In the genomic region with DNA sequence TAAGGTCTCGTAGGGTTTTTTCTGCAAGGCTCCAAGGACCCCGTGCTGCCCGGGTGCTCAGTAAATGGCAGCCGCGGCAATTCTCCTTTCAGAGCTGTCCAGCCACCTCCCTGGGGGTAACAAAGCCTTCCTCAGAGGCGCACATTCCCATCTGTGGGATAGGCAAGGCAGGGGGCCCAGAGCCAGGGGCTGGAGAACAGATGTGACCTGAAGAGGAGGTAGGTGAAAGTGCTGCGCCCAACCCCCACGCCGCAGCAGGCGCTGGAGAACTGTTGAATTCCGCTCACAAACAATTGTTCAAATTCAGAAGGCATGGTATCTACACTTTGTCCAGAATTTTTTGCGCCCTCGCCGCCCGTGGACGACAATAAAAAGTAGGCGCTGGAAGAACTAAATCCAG, we compare ENCODE assay signal across 8 mouse cellular contexts. TPM values are rescaled to one million over a fixed set of nuclear protein-coding genes. Genes with fewer than 3 reads are reported as not detected.
DNase-seq lines count a peak whose midpoint lies in the region; ATAC-seq and TF ChIP-seq lines count a peak whose summit lies in the region.

No protein-coding gene starts in this region.

- peaks cover 10% of the 10 kb centered on the region for H3K27me3 ChIP-seq in hindbrain, embryonic 15.5 days
- peaks cover 23% of the 10 kb centered on the region for H3K27me3 ChIP-seq in midbrain, embryonic 12.5 days

- H3K27ac ChIP-seq in layer of hippocampus, adult 2 months = no peak overlapping the region
- H3K27ac ChIP-seq in hindbrain, embryonic 15.5 days (replicated peaks) = 0 out of 2 replicates have a peak overlapping the region, but pooled peaks have one; percentile 98
- no peak overlapping the region for H3K27ac ChIP-seq in midbrain, embryonic 12.5 days (replicated peaks)

- H3K4me3 ChIP-seq in layer of hippocampus, adult 2 months = peak overlapping the region; percentile 97; the same call in 1 of the 2 replicates
- H3K4me3 ChIP-seq in hindbrain, embryonic 15.5 days = peak overlapping the region; percentile 99
- H3K4me3 ChIP-seq in midbrain, embryonic 12.5 days = peak overlapping the region; percentile 93

- no peak overlapping the region for H3K9ac ChIP-seq in hindbrain, embryonic 15.5 days
- no peak overlapping the region for H3K9ac ChIP-seq in midbrain, embryonic 12.5 days (replicated peaks)

- peaks cover 39% of the 10 kb centered on the region for H3K4me1 ChIP-seq in hindbrain, embryonic 15.5 days (replicated peaks)
- H3K4me1 ChIP-seq in midbrain, embryonic 12.5 days = peaks cover 42% of the 10 kb centered on the region

- TF ChIP-seq CTCF in layer of hippocampus, adult 2 months (conservative IDR thresholded peaks at IDR 0.05) = no peak

- no peaks in the 10 kb centered on the region for H3K9me3 ChIP-seq in hindbrain, embryonic 15.5 days
- no peaks in the 10 kb centered on the region for H3K9me3 ChIP-seq in midbrain, embryonic 12.5 days

- ATAC-seq in hindbrain, embryonic 15.5 days (ENCODE audit: low FRiP score, low read depth) = no peak
- ATAC-seq in midbrain, embryonic 12.5 days (ENCODE audit: low FRiP score, low read depth) = no peak

- WGBS in hindbrain, embryonic 15.5 days = under 1% methylated on average over 17 of the region's 17 CpGs
- 0% methylated on average over 17 of the region's 17 CpGs for WGBS in midbrain, embryonic 12.5 days

- no peak for DNase-seq in layer of hippocampus, adult 2 months (ENCODE audit: low spot score in 2 of 2)
- no peak for DNase-seq in layer of hippocampus, adult 11-12 months (ENCODE audit: low spot score)
- peak; percentile 67 for DNase-seq in embryo, embryonic 9.5 days (ENCODE audit: extremely low spot score)
- no peak for DNase-seq in frontal cortex, adult 2 months (ENCODE audit: extremely low spot score in 1 of 2, low spot score in 1 of 2)
- DNase-seq in layer of hippocampus, postnatal 25 days (ENCODE audit: extremely low spot score in 1 of 2, low spot score in 1 of 2) = no peak
- DNase-seq in lung, postnatal 25 days (ENCODE audit: low spot score) = no peak

- no peaks in the 10 kb centered on the region for H3K36me3 ChIP-seq in hindbrain, embryonic 15.5 days
- no peaks in the 10 kb centered on the region for H3K36me3 ChIP-seq in midbrain, embryonic 12.5 days

- peak overlapping the region; percentile 95 for H3K4me2 ChIP-seq in hindbrain, embryonic 15.5 days
- H3K4me2 ChIP-seq in midbrain, embryonic 12.5 days (replicated peaks) = peak overlapping the region; percentile 70

RNA-seq across cellular contexts. Expression of a gene that starts 0.4 kb away (rescaled TPM):
- 100 to 1,000 TPM; 108 to 113 TPM for total RNA-seq in layer of hippocampus, adult 2 months (2021)
- 11.8 and 13.9 TPM in 2 replicates for polyA plus RNA-seq in hindbrain, embryonic 15.5 days (2015; fragmentation: Nextera tagmentation; extraction: Ambion mirVana)
- polyA plus RNA-seq in midbrain, embryonic 12.5 days (2016; fragmentation: Nextera tagmentation; extraction: Ambion mirVana) = 8.9 and 9.1 TPM in 2 replicates
- 28.5 and 28.6 TPM in 2 replicates for polyA plus RNA-seq in frontal cortex, adult 2 months (2012; rRNA removed)
- total RNA-seq in layer of hippocampus, postnatal 25 days (2021) = 100 to 1,000 TPM in 1 of 2 experiments, 10 to 100 TPM in 1; 96.9 to 109 TPM

RNA-seq across cellular contexts. Expression of a gene that starts 36.7 kb away (rescaled TPM):
- total RNA-seq in layer of hippocampus, adult 2 months (2021) = under 1 TPM in 1 of 2 experiments, not detected in 1; 0.12 TPM
- 0.04 and 0.21 TPM in 2 replicates for polyA plus RNA-seq in hindbrain, embryonic 15.5 days (2015; fragmentation: Nextera tagmentation; extraction: Ambion mirVana)
- polyA plus RNA-seq in midbrain, embryonic 12.5 days (2016; fragmentation: Nextera tagmentation; extraction: Ambion mirVana) = 0.08 and 0.12 TPM in 2 replicates
- polyA plus RNA-seq in frontal cortex, adult 2 months (2012; rRNA removed) = 0.18 and 0.19 TPM in 2 replicates
- under 1 TPM; 0.07 to 0.14 TPM for total RNA-seq in layer of hippocampus, postnatal 25 days (2021)
